Mouse (Mus musculus): ENCODE data around the gene Atp5mpl.

DNA sequence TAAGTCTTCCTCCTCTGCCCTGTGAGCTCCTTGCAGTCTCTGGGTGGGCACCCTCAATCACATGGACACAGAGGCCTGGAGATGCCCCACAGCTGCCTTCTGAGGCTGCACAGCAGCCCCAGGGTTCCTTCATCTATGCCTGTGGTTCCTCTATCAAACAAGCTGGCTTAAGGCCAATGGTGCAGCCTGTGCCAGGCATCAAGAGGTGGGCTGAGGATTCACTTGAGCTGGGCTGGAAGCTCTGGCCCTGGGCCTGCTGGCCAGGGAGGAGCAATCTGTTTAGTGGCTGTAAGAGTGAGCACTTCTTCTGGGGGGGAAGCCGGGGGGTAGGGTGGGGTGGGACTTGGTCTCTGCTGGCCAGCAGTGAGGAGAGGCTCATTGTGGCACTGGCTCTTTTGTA lies 39.4 kb downstream of the Atp5mpl start:
- no peak for TF ChIP-seq MAFK (IDR thresholded peaks at IDR 0.05; ENCODE audit: borderline replicate concordance, low read depth, low read length)
- TF ChIP-seq KAT2A (conservative IDR thresholded peaks at IDR 0.05; ENCODE audit: low read depth, low read length), result no peak
- no peak for TF ChIP-seq POLR2A (IDR thresholded peaks at IDR 0.05; ENCODE audit: control insufficient read depth in 1 of 2, insufficient read depth in 1 of 2, low read depth in 1 of 2, low read length in 2 of 2, poor library complexity in 1 of 2)
- no peak for TF ChIP-seq ZMIZ1 (IDR thresholded peaks at IDR 0.05; ENCODE audit: low read depth, low read length)
- no peak for TF ChIP-seq GABPA (IDR thresholded peaks at IDR 0.05; ENCODE audit: low read depth, low read length)
- TF ChIP-seq ZNF384 (IDR thresholded peaks at IDR 0.05; ENCODE audit: low read depth, low read length), result no peak
- TF ChIP-seq CTCF (IDR thresholded peaks at IDR 0.05 in 2 of 3, conservative IDR thresholded peaks at IDR 0.05 in 1 of 3; ENCODE audit: control insufficient read depth in 1 of 3, insufficient read depth in 1 of 3, low read depth in 2 of 3, low read length in 3 of 3, poor library complexity in 1 of 3, severe bottlenecking in 1 of 3), result no peak
- TF ChIP-seq CHD1 (IDR thresholded peaks at IDR 0.05; ENCODE audit: low read depth, low read length), result no peak
- no peak for TF ChIP-seq NELFE (IDR thresholded peaks at IDR 0.05; ENCODE audit: low read depth, low read length)
- no peak for TF ChIP-seq MYB (IDR thresholded peaks at IDR 0.05; ENCODE audit: low read depth, low read length)

Measured in MEL (cell line).